ENCODE assay signal across 23 mouse cellular contexts in the genomic region with DNA sequence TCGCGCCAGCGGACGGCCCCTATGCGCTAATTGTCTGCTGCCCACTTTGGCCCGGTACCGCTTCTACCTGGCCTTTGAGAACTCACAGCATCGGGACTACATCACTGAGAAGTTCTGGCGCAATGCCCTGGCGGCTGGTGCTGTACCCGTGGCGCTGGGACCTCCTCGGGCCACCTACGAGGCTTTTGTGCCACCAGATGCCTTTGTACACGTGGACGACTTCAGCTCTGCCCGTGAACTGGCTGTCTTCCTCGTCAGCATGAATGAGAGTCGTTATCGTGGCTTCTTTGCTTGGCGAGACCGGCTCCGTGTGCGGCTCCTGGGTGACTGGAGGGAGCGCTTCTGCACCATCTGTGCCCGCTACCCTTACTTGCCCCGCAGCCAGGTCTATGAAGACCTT. TPM values are rescaled to one million over a fixed set of nuclear protein-coding genes. Genes with fewer than 3 reads are reported as not detected.
DNase-seq lines count a peak whose midpoint lies in the region; TF ChIP-seq lines count a peak whose summit lies in the region.
"Had no signal": no experiment of that assay in that cellular context is flagged by ENCODE, and none has a peak within 500 bp of the region (broad histone marks: within the 10 kb centered on the region; RNA-seq: fewer than 3 reads in every experiment).

No protein-coding gene starts in this region.

- H3K9me3 ChIP-seq in E14TG2a.4 (ENCODE audit: low read length): no peaks in the 10 kb centered on the region
- H3K9me3 ChIP-seq: embryonic facial prominence, embryonic 12.5 days; limb, embryonic 15.5 days; midbrain, embryonic 12.5 days had no signal

- DNase-seq in left cerebral cortex, postnatal 4 days: peak; percentile 48
- DNase-seq in left cerebral cortex, adult 2 months (ENCODE audit: extremely low spot score in 1 of 2, low spot score in 2 of 2): no peak
- peak; percentile 14 for DNase-seq in brain, embryonic 14.5 days (ENCODE audit: low read depth)
- DNase-seq in cerebellum, postnatal 14 days: peak; percentile 65 to 75
- DNase-seq in layer of hippocampus, adult 2 months (ENCODE audit: low spot score in 2 of 2): no peak
- no peak for DNase-seq in spleen, adult 12 weeks (ENCODE audit: low spot score)
- DNase-seq in spleen, postnatal 10 days (ENCODE audit: low spot score in 2 of 2): no peak
- DNase-seq: adrenal gland, postnatal 25 days; B cell, adult 2 months; kidney, adult 18-20 months; kidney, postnatal 10 days; lung, postnatal 10 days; right cerebral cortex, postnatal 25 days; thymus, postnatal 25 days had no signal

- intact Hi-C loops in left cerebral cortex, postnatal 4 days (cut with DNase I): no loop called here
- intact Hi-C loops in left cerebral cortex, adult 2 months (cut with DNase I): loop anchor here (5.0 kb wide), 1 partner anchor 57 kb away; no protein-coding TSS in a partner anchor

- no peak for TF ChIP-seq POLR2A in brain, embryonic 14.5 days (IDR thresholded peaks at IDR 0.05; ENCODE audit: borderline replicate concordance, extremely low read depth, insufficient read depth, insufficient read length, poor library complexity, severe bottlenecking)

- peaks cover 61% of the 10 kb centered on the region for H3K27me3 ChIP-seq in E14TG2a.4 (ENCODE audit: insufficient read depth, low read length)
- H3K27me3 ChIP-seq: Patski had no signal

- H3K4me3 ChIP-seq in left cerebral cortex, adult 2 months: no peak overlapping the region
- peak overlapping the region; percentile 69 for H3K4me3 ChIP-seq in E14TG2a.4 (replicated peaks; ENCODE audit: low read length)
- no peak overlapping the region for H3K4me3 ChIP-seq in layer of hippocampus, adult 2 months
- H3K4me3 ChIP-seq: embryonic facial prominence, embryonic 12.5 days; limb, embryonic 15.5 days; midbrain, embryonic 12.5 days had no signal

- no peak overlapping the region for H3K27ac ChIP-seq in left cerebral cortex, adult 2 months
- H3K27ac ChIP-seq in layer of hippocampus, adult 2 months: no peak overlapping the region
- H3K27ac ChIP-seq: embryonic facial prominence, embryonic 12.5 days; hindbrain, postnatal 0 days; limb, embryonic 15.5 days; midbrain, embryonic 12.5 days had no signal

- H3K36me3 ChIP-seq in E14TG2a.4 (ENCODE audit: insufficient read depth, low read length): no peaks in the 10 kb centered on the region
- H3K36me3 ChIP-seq: embryonic facial prominence, embryonic 12.5 days; limb, embryonic 15.5 days; midbrain, embryonic 12.5 days had no signal

- peaks cover 54% of the 10 kb centered on the region for H3K4me1 ChIP-seq in E14TG2a.4 (replicated peaks; ENCODE audit: low read depth, low read length)

- TF ChIP-seq CTCF in left cerebral cortex, adult 2 months (IDR thresholded peaks at IDR 0.05): no peak
- no peak for TF ChIP-seq CTCF in E14TG2a.4 (conservative IDR thresholded peaks at IDR 0.05; ENCODE audit: low read length)
- TF ChIP-seq CTCF in brain, embryonic 14.5 days (IDR thresholded peaks at IDR 0.05; ENCODE audit: borderline replicate concordance, extremely low read depth, insufficient read depth, insufficient read length): no peak
- TF ChIP-seq CTCF in layer of hippocampus, adult 2 months (conservative IDR thresholded peaks at IDR 0.05): no peak

RNA-seq across cellular contexts. Expression of gene Fut7, which starts 2.4 kb away (rescaled TPM):
- under 1 TPM in 1 of 2 experiments, not detected in 1; 0.16 TPM for total RNA-seq in left cerebral cortex, postnatal 4 days (2021)
- under 1 TPM in 1 of 2 experiments, not detected in 1; 0.43 TPM for total RNA-seq in left cerebral cortex, adult 2 months (2021)
- polyA plus RNA-seq in brain, embryonic 14.5 days (2012; rRNA removed): 0.42 and 0.57 TPM in 2 replicates
- under 1 TPM in 1 of 2 experiments, not detected in 1; 0.37 TPM for total RNA-seq in layer of hippocampus, adult 2 months (2021)
- total RNA-seq: adrenal gland, postnatal 25 days; gastrocnemius, adult 18-20 months had no signal
- polyA plus RNA-seq: embryonic facial prominence, embryonic 12.5 days had no signal

RNA-seq across cellular contexts. Expression of gene Abca2, which starts 3.0 kb away (rescaled TPM):
- total RNA-seq in left cerebral cortex, postnatal 4 days (2021): 10 to 100 TPM; 78.4 to 99.2 TPM
- total RNA-seq in left cerebral cortex, adult 2 months (2021): 100 to 1,000 TPM; 160 to 168 TPM
- polyA plus RNA-seq in brain, embryonic 14.5 days (2012; rRNA removed): 29.8 and 60.6 TPM in 2 replicates
- total RNA-seq in layer of hippocampus, adult 2 months (2021): 100 to 1,000 TPM; 159 to 167 TPM

RNA-seq across cellular contexts. Expression of gene Npdc1, which starts 26.3 kb away (rescaled TPM):
- total RNA-seq in left cerebral cortex, postnatal 4 days (2021): 100 to 1,000 TPM; 478 to 490 TPM
- total RNA-seq in left cerebral cortex, adult 2 months (2021): 100 to 1,000 TPM; 337 to 366 TPM
- 621 and 644 TPM in 2 replicates for polyA plus RNA-seq in brain, embryonic 14.5 days (2012; rRNA removed)
- total RNA-seq in layer of hippocampus, adult 2 months (2021): 100 to 1,000 TPM; 429 to 433 TPM

RNA-seq across cellular contexts. Expression of gene Entpd2, which starts 29.8 kb away (rescaled TPM):
- 1 to 10 TPM; 6.8 to 7.2 TPM for total RNA-seq in left cerebral cortex, postnatal 4 days (2021)
- 10 to 100 TPM; 11.5 to 13.1 TPM for total RNA-seq in left cerebral cortex, adult 2 months (2021)
- 2.2 and 2.3 TPM in 2 replicates for polyA plus RNA-seq in brain, embryonic 14.5 days (2012; rRNA removed)
- total RNA-seq in layer of hippocampus, adult 2 months (2021): 10 to 100 TPM; 14.6 to 16.6 TPM
- total RNA-seq: hematopoietic stem cell, adult 5-6 weeks; megakaryocyte progenitor cell, adult 5-6 weeks had no signal

RNA-seq across cellular contexts. Expression of gene Clic3, which starts 31.2 kb away (rescaled TPM):
- under 1 TPM in 1 of 2 experiments, not detected in 1; 0.52 TPM for total RNA-seq in left cerebral cortex, postnatal 4 days (2021)
- total RNA-seq in left cerebral cortex, adult 2 months (2021): not detected
- polyA plus RNA-seq in brain, embryonic 14.5 days (2012; rRNA removed): 1.1 and 1.9 TPM in 2 replicates
- total RNA-seq in layer of hippocampus, adult 2 months (2021): under 1 TPM in 1 of 2 experiments, not detected in 1; 0.49 TPM
- total RNA-seq: adrenal gland, postnatal 25 days; hematopoietic stem cell, adult 5-6 weeks; megakaryocyte progenitor cell, adult 5-6 weeks had no signal

Comparison
In these comparisons a context has a peak if more than half of its experiments do, and no peak if none do; other contexts are left out.
1. DNase-seq: peak in left cerebral cortex, postnatal 4 days (single experiment), brain, embryonic 14.5 days (single experiment) and cerebellum, postnatal 14 days (2 of 2); none in left cerebral cortex, adult 2 months (0 of 2), layer of hippocampus, adult 2 months (0 of 2), spleen, adult 12 weeks (single experiment) and spleen, postnatal 10 days (0 of 2).